In genomic region chr11:4803008-4803407, GRCm38 (mm10) we compare ENCODE assay signal across 9 mouse cellular contexts. TPM values are rescaled to one million over a fixed set of nuclear protein-coding genes. Genes with fewer than 3 reads are reported as not detected.
A peak's percentile ranks its signal among the peaks of the same experiment; 100 is the strongest.
DNase-seq lines count a peak whose midpoint lies in the region; ATAC-seq and TF ChIP-seq lines count a peak whose summit lies in the region.
"Had no signal": no experiment of that assay in that cellular context is flagged by ENCODE, and none has a peak within 500 bp of the region (broad histone marks: within the 10 kb centered on the region; RNA-seq: fewer than 3 reads in every experiment).

No protein-coding gene starts in this region.

- TF ChIP-seq POLR2A in lung, adult 2 months (IDR thresholded peaks at IDR 0.05; ENCODE audit: borderline replicate concordance, extremely low read depth, low read depth, low read length): no peak

- no peak for TF ChIP-seq CTCF in lung, adult 2 months (IDR thresholded peaks at IDR 0.05; ENCODE audit: insufficient read depth, low read length)

- DNase-seq in midbrain, embryonic 14.5 days: peak; percentile 56
- DNase-seq in midbrain, embryonic 10.5 days (ENCODE audit: low spot score): no peak
- DNase-seq in fat pad, adult 2 months (ENCODE audit: extremely low read depth, low read depth, low spot score): peak; percentile 30
- DNase-seq in heart, postnatal 10 days: peak; percentile 75 to 77
- peak; percentile 37 to 40 for DNase-seq in left cerebral cortex, adult 18-20 months (ENCODE audit: low spot score in 2 of 2)
- DNase-seq in right cerebral cortex, postnatal 10 days (ENCODE audit: low spot score in 2 of 2): peak; percentile 84 to 87
- no peak for DNase-seq in lung, adult 2 months

- H3K9me3 ChIP-seq in midbrain, embryonic 14.5 days (ENCODE audit: control insufficient read depth, low read length): no peaks in the 10 kb centered on the region
- H3K9me3 ChIP-seq in midbrain, embryonic 10.5 days (replicated peaks): no peaks in the 10 kb centered on the region
- H3K9me3 ChIP-seq in liver, embryonic 12.5 days (replicated peaks): no peaks in the 10 kb centered on the region

- H3K9ac ChIP-seq in midbrain, embryonic 14.5 days (replicated peaks; ENCODE audit: low read length): no peak overlapping the region
- H3K9ac ChIP-seq in liver, embryonic 12.5 days: no peak overlapping the region

- no peaks in the 10 kb centered on the region for H3K27me3 ChIP-seq in midbrain, embryonic 14.5 days (ENCODE audit: control insufficient read depth, insufficient read depth, low read length)
- H3K27me3 ChIP-seq in midbrain, embryonic 10.5 days (ENCODE audit: low read depth, poor library complexity, severe bottlenecking): no peaks in the 10 kb centered on the region
- no peaks in the 10 kb centered on the region for H3K27me3 ChIP-seq in liver, embryonic 12.5 days (replicated peaks)

- H3K36me3 ChIP-seq in midbrain, embryonic 14.5 days (ENCODE audit: control insufficient read depth, insufficient read depth, low read length): peaks cover 24% of the 10 kb centered on the region
- peaks cover 73% of the 10 kb centered on the region for H3K36me3 ChIP-seq in midbrain, embryonic 10.5 days
- H3K36me3 ChIP-seq in liver, embryonic 12.5 days: peaks cover 68% of the 10 kb centered on the region

- H3K27ac ChIP-seq in midbrain, embryonic 14.5 days (replicated peaks; ENCODE audit: low read depth, low read length): 0 out of 2 replicates have a peak overlapping the region, but pooled peaks have one; percentile 17
- H3K27ac ChIP-seq in midbrain, embryonic 10.5 days (replicated peaks): no peak overlapping the region
- no peak overlapping the region for H3K27ac ChIP-seq in liver, embryonic 12.5 days

- no peak for ATAC-seq in midbrain, embryonic 14.5 days (ENCODE audit: low FRiP score, low TSS enrichment)
- no peak for ATAC-seq in liver, embryonic 12.5 days

- intact Hi-C loops in heart, postnatal 10 days (cut with DNase I): no loop called here

- H3K4me3 ChIP-seq in midbrain, embryonic 14.5 days (replicated peaks; ENCODE audit: low read depth, low read length): no peak overlapping the region
- H3K4me3 ChIP-seq in midbrain, embryonic 10.5 days: no peak overlapping the region
- no peak overlapping the region for H3K4me3 ChIP-seq in lung, adult 2 months (replicated peaks; ENCODE audit: extremely low read depth, low read depth, low read length)
- no peak overlapping the region for H3K4me3 ChIP-seq in liver, embryonic 12.5 days

- 60% methylated on average over 9 of the region's 9 CpGs for WGBS in midbrain, embryonic 14.5 days
- 73% methylated on average over 9 of the region's 9 CpGs for WGBS in midbrain, embryonic 10.5 days
- 74% methylated on average over 9 of the region's 9 CpGs for WGBS in lung, adult 2 months
- 90% methylated on average over 9 of the region's 9 CpGs for WGBS in liver, embryonic 12.5 days (ENCODE audit: insufficient replicate concordance)

- no peaks in the 10 kb centered on the region for H3K4me1 ChIP-seq in midbrain, embryonic 14.5 days (ENCODE audit: control insufficient read depth, insufficient read depth, low read length)
- no peaks in the 10 kb centered on the region for H3K4me1 ChIP-seq in midbrain, embryonic 10.5 days
- no peaks in the 10 kb centered on the region for H3K4me1 ChIP-seq in lung, adult 2 months (ENCODE audit: control insufficient read depth, insufficient read depth, low read length)
- peaks cover 18% of the 10 kb centered on the region for H3K4me1 ChIP-seq in liver, embryonic 12.5 days

- H3K4me2 ChIP-seq in midbrain, embryonic 14.5 days (ENCODE audit: low read length): no peak overlapping the region
- no peak overlapping the region for H3K4me2 ChIP-seq in liver, embryonic 12.5 days

RNA-seq across cellular contexts. Expression of gene Nf2, which starts 46.3 kb away (rescaled TPM):
- 49.3 and 64.0 TPM in 2 replicates for polyA plus RNA-seq in midbrain, embryonic 14.5 days (2014; fragmentation: Nextera tagmentation; extraction: Ambion mirVana)
- 55.5 and 65.1 TPM in 2 replicates for polyA plus RNA-seq in midbrain, embryonic 10.5 days (2016; fragmentation: Nextera tagmentation; extraction: Ambion mirVana)
- total RNA-seq in heart, postnatal 10 days (2021): 100 to 1,000 TPM in 1 of 2 experiments, 10 to 100 TPM in 1; 97.2 to 100 TPM
- total RNA-seq in left cerebral cortex, adult 18-20 months (2021): 10 to 100 TPM; 68.1 to 69.3 TPM
- polyA plus RNA-seq in lung, adult 2 months (2012; rRNA removed): 42.5 and 50.9 TPM in 2 replicates
- 29.5 and 33.0 TPM in 2 replicates for polyA plus RNA-seq in liver, embryonic 12.5 days (2016; fragmentation: Nextera tagmentation; extraction: Ambion mirVana)

RNA-seq across cellular contexts. Expression of gene Cabp7, which starts 56.4 kb away (rescaled TPM):
- 1.3 and 2.7 TPM in 2 replicates for polyA plus RNA-seq in midbrain, embryonic 14.5 days (2014; fragmentation: Nextera tagmentation; extraction: Ambion mirVana)
- 0.11 and 0.22 TPM in 2 replicates for polyA plus RNA-seq in midbrain, embryonic 10.5 days (2016; fragmentation: Nextera tagmentation; extraction: Ambion mirVana)
- total RNA-seq in heart, postnatal 10 days (2021): not detected
- 10 to 100 TPM; 30.7 to 33.7 TPM for total RNA-seq in left cerebral cortex, adult 18-20 months (2021)
- 0.25 TPM in 1 of 2 replicates, not detected in the other for polyA plus RNA-seq in lung, adult 2 months (2012; rRNA removed)
- 0.05 and 0.06 TPM in 2 replicates for polyA plus RNA-seq in liver, embryonic 12.5 days (2016; fragmentation: Nextera tagmentation; extraction: Ambion mirVana)
- total RNA-seq: hematopoietic stem cell, adult 5-6 weeks had no signal

Comparison
In these comparisons a context has a peak if more than half of its experiments do, and no peak if none do; other contexts are left out.
1. DNase-seq: peak in midbrain, embryonic 14.5 days (single experiment), fat pad, adult 2 months (single experiment), heart, postnatal 10 days (2 of 2), left cerebral cortex, adult 18-20 months (2 of 2) and right cerebral cortex, postnatal 10 days (2 of 2); none in midbrain, embryonic 10.5 days (single experiment) and lung, adult 2 months (single experiment).